Mouse (Mus musculus): ENCODE data around the gene Olfr583.

The Olfr583 gene

DNA sequence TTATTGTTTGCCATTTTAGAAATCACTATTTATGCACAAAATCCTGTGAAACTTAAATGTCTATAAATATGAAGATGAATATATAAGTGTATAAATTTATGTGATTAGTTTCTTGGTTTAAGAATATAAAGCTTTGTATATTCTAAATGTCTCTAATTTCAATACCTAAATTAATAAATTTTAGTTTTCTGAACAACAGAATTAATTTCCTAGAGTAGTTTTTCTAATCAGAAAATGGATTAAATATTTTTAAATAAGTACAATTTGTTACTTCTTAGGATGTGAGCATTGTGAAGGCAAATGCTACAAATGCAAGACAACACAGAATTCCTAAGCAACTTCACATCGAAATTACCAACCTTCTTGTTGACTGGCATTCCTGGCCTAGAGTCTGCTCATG, at the start of gene Olfr583:
Gene Olfr583 (plus strand): TSS at position 301 of the 400 bp plus-strand sequence.
- DNase-seq (ENCODE audit: low read depth) = no peak

DNA sequence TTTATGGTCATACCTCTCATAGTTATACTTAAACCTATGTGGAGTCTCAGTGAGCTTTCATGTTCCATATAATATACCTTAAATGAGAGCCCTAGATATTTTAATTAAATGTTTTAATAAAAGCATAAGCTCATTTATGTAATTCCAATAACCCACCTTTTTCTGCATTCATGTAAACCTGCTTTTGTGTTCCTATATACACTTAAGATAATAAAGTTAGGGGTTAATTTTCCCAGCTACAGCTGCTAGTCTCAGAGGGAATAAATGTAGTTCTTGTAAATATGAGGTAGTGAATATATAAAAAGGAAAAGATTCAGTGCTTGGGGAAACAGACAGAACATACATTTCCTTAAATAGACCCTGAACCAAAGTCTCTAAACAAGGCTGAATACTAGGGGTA, 13.4 kb upstream of the Olfr583 start, which contains the start of gene Olfr582:
Gene Olfr582 (plus strand): TSS at position 301 of the 400 bp plus-strand sequence.
- no peak for DNase-seq (ENCODE audit: low read depth)

DNA sequence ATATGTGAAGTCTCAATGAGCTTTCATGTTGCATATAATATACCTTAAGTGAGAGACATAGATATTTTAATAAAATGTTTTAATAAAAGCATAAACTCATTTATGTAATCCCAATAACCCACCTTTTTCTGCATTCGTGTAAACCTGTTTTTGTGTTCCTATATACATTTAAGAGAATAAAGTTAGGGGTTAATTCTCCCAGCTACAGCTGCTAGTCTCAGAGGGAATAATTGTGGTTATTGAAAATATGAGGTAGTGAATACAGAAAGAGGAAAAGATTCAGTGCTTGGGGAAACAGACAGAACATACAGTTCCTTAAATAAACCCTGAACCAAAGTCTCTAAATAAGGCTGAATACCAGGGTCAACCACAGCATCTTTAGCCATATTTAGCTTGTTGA, 30.5 kb downstream of the Olfr583 start, which contains the start of gene Olfr584:
Gene Olfr584 (plus strand): TSS at position 301 of the 400 bp plus-strand sequence.
- no peak for DNase-seq (ENCODE audit: low read depth)

DNA sequence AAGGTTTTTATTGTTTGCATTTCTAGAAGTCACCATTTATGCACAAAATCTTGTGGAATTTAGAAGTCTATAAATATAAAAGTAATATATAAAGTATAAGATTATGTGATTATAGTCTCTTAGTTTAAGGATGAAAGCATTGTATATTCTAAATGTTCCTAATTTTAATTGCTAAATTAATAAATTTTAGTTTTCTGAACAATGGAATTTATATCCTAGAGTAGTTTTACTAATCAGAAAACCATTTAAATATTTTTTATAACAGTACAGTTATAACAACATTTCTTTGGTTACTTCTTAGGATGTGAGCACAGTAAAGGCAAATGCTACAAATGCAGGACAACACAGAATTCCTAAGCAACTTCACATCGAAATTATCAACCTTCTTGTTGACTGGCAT, 46.3 kb downstream of the Olfr583 start, which contains the start of gene Olfr585:
Gene Olfr585 (plus strand): TSS at position 301 of the 400 bp plus-strand sequence.
- DNase-seq (ENCODE audit: low read depth) = no peak
